Mouse (Mus musculus) brain, embryonic 14.5 days (tissue): Measurements from ENCODE around the gene Rfc1.

ENCODE experiments used
- CTCF ChIP-seq: fragments of 200-500 bp; IDR thresholded peaks from 2 replicates; pipeline ENCODE4 v1.5.1; 2012; ENCODE audit warnings: inconsistent platforms, mild to moderate bottlenecking, moderate library complexity, borderline replicate concordance; ENCODE audit not compliant: insufficient read depth, insufficient read length; ENCODE audit errors: extremely low read depth
- POLR2A ChIP-seq: fragments of 200-500 bp; IDR thresholded peaks from 2 replicates; pipeline ENCODE4 v1.6.1; 2012; ENCODE audit warnings: mild to moderate bottlenecking, inconsistent platforms, borderline replicate concordance; ENCODE audit not compliant: poor library complexity, insufficient read depth, insufficient read length, severe bottlenecking; ENCODE audit errors: extremely low read depth

GRCm38 (mm10) chr5:65326212-65326611, 9.3 kb downstream of the Rfc1 start:
- TF ChIP-seq POLR2A (no peak), CTCF (no peak)
